Mouse (Mus musculus): ENCODE data around the gene Lysmd3.
"Not testable (repeated sequence)": the region's sequence is repeated elsewhere in the genome, so short reads cannot be mapped to it uniquely, and the experiment has no call there.

Gene Lysmd3

DNA sequence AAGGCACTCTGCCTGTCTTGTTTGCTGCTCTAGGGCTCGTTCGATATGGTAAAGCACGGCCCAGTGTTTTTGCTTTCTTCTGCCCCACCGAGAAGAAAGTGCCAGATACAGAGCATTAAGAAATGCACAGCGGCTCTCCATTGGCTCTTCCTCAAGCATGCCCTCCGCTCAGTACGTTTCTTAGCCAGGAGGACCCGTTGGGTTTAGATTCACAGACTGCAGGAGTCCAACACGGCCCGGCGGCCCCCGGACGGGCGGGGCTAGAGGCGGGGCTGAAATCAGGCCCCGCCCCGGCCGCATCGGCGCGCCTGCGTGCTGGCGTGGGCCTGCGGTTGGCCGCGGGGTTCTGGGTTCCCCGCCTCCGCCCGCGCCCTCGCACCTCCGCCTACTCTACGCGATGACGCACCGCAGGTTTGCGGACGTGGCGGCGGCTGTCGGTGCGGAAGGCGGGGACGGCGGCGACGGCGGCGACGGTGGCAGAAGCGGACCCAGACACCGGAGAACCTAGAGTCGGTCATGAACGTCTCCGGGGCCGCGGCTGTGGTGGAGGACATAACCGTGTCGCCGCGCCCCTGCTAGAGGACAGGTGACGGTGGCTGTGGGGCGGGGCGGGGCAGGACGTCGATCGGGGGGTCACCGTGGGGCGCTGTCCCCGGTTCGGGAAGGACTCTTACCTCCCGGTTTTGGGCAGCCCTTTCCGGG, at the start of gene Lysmd3:
Lysmd3 (plus strand) TSS at position 313 of the 702 bp plus-strand sequence.
- peak; percentile 92 for DNase-seq

DNA sequence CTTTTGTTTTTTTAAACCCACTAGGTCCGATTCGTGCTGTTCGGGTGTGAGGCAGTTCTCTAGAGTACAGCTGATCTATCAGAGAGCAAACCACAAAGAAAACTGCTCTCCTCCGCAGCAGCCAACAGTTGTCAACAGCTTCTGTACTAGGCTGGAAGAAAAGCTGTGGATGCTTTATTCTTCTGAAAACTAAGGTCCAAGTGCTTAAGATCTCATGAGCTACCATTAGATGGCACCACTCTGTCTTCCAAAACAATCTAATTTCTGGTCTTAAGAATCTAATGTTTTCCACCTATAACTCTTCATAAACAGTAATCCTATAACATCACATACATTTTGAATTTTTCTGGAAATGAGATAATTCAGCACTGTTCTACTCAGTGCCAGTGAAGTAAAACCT, 47.1 kb upstream of the Lysmd3 start:
- DNase-seq = no peak

DNA sequence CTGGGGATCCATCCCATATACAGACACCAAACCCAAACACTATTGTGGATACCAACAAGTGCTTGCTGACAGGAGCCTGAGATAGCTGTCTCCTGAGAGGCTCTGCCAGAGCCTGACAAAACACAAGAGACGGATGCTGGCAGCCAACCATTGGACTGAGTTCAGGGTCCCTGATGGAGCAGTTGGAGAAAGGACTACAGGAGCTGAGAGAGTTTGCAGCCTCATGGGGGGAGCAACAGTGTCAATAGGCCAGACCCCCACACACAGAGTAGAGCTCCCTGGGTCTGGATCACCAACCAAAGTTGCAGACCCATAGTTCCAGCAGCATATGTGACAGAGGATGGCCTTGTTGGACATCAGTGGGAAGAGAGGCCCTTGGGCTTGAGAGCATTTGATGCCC, 29.6 kb upstream of the Lysmd3 start:
- DNase-seq = not testable (repeated sequence)

DNA sequence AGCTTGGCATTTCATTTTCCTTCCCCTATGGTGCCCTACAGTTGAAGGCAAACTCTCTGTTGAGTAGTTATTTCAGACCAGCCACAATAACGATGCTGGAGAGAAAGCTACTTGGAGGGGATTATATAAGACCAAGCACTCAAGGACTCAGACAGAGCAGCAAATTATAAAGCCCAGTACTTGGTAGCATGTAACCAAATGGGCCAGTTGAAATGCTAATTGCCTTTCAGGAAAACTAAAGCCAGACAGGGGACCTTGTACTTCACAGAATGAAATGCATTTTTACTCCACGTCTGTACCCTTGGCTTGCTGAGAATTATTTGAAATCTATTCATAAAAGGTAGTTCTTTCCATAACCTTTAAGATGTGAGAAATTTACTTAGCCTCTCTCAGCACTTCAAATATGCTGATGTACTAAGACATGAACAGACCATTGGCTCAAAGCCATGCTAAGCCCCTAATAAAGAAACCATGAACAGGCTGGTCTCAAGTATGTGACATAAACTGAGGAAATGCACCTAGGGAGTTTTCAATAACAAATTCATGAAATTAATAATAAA, 28.8 kb upstream of the Lysmd3 start:
- DNase-seq = no peak

DNA sequence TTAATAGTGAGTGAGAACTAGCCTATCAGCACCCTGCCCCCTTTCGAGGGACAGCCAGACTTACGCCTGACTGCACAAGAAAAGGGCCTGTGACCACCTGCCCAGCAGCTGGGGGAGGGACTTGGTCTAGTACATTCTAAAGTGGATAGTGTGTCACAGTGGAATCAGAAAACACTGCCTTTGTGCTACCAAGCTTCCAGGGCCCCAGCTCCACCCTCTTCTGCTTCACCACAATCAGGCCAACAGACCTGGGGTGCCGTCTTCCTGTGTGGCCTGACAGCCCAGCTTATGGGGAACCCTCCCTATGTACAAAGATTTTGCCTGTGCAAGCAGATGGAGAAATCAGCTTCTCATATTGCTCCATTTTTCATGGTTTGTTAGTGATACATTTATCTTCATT, 28.1 kb upstream of the Lysmd3 start:
- no peak for DNase-seq

DNA sequence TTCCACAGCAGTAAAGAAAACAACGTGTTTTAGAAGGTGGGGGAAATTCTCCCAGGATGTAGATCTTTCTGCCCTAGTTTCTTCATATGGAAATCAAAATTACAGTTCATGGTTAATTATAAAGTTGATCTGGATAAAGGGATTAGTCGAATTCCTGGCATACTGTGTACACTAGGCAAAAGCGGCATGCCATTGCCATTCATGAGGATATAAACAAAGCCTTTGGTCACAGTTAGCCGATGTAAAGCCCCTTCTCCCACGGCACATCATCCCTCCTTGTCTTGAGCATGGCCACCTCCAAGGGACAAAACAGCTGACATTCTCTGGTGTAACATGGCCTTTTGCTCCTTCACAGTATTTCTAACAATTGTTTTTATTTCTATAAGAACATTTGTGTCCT, 26.9 kb upstream of the Lysmd3 start:
- no peak for DNase-seq

DNA sequence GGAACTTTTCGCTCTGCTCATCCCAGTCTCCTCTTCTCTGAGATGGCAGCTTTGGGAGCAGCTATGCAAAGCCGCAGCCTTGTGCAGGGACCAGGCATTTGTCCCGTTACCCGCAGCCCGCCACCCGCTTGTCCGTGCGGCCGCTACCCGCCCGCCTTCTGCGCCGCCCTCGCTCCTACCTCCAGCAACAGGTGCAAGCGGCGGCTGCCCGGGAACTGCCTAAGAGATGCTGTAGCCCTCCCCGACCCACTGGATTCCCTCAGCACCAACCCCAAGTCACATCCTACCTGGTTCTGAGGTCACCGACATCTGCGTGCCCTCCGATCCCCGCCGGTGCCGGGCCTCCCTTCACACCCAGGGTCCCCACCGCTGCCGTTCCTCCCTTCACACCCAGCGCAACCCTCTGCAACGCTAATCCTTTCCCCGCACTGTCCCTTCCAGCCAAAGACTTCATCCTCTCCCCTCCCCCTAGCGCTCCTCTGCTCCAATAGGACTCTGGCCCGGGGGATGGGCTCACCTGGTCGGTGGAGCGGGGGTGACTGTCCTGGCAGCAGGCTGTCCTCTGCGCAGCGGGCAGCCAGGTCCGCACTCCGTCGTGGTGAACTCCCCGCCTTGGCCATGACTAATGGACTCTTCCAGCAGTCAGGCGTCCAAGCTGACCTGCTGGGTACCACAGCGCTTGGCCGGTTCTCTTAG, 24.6 kb upstream of the Lysmd3 start, which contains the start of gene Adgrv1:
Adgrv1 (minus strand) TSS at position 435 of the 696 bp plus-strand sequence.
- peak; percentile 60 for DNase-seq

DNA sequence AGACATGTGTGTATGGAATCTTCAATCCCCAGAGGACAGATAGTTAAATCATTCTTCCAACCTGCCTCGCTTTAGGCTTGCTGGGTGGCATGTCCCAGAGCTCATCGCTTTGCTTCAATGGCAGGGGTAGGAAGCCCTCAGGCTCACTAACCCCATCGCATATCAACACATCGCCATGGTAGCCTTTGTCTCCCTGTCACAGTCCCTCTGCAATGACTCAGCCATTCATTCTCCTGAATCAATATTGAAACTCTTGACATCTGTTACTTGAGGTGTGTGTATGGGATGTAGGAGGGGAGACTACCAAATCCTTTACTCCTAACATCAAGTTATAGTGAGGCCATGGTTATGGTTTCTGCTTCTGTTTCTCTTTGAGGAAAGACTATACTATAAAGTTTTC, 17.8 kb upstream of the Lysmd3 start:
- no peak for DNase-seq

DNA sequence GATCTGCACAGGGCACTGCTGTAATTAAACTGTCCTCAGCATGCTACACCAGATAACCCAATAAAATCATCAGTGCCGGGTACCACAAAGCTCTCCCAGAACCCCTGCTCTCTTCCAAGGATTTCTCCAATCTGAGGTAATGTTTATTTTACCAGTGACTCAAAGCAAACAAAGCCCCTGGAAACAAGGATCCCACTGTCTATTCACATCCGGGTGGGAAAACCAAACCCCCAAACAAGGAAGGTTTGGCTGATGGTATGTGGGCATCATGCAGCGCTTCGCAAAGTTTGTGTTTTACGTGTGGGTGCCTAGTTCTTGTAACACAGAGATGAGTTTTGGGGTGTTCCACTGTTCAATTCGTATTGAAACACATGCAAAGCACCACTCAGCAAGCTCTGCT, 16.6 kb upstream of the Lysmd3 start:
- no peak for DNase-seq

DNA sequence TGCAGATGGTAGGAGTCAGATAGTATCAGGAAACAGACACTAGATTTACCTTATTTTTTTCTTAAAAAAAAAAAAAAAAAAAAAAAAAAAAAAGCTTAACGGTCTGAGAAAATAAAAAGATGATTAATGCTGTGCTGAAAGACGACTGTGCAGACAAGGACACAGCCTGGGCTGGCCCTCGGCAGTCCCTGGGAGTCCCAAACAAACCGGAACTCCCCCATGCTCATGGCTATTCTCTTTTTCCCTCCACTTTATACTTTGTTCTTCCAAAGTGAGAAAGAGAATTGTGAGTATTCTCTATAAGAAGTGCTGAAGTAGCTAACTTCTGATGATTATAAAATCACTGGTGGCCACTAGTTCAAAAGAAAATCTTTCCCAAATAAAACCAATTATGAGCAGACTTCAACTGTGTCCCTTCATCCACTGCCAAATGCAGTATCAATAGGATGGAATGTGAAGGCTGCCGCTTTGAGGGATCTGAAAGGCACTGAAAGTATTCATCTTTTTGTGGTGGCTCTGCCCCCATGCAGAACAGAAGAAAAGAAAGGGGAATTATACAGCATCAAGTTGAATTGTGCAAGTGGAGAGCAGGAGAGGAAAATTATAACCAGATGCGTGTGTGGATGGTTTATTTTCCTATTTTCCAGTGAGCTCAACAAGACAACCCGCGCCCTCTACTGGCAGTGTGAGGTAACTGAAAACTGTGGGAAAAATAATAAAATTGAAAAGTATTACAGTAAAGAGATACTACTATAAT, 16.0 kb upstream of the Lysmd3 start:
- peak; percentile 54 for DNase-seq

DNA sequence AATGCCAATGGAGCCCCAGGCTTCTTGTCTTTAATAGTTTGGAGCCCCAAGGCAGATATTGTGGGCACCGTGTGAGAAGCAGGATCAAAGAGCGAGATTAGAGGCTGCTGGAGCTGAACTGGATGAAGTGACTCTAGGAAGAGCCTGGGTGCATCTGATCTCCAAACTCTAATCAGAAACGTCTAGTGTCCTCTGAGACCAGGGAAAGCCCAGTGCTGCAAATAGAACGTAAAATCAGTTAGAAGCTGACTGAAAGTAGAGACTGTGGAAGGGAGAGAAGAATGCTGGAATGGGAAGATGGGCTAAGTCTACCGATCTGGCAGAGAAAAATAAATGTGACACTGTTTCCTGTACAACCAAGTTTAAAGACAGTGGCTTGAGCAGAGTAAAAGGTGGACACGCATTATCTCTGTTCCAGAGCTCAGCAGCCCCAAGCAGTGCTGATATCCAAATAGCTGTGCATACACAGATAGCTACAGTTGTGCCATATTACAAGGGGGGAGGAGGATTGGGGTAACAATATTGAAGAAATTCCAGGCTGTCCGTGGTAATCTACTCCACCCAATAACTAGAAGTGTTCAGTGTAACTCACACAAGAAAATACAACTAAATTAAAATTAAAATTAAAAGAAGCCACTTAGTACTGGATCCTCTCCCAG, 14.8 kb upstream of the Lysmd3 start:
- no peak for DNase-seq

DNA sequence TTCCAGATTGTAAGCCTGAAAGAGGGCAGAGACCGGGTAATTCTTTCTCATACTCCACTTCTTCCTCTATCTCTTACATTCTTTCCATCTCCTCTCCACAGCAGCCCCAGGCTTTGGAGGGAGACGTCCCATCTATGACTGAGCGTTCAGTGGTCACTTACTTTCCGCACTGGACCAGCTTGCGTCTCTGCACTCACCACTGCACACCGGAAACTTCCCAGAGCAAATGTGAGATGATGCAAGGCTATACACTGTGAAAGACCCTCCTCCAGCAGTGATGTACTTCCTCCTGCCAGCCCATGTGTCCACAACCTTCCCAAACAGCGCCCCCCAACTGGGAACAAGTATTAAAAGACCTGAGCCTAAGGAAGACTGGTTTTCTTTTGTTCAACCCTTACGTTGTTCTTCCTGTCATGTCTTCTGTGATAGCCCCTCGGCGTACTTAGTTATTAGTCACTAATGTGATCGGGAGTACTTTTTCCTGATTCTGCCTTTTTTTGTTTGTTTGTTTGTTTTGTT, 13.4 kb upstream of the Lysmd3 start:
- no peak for DNase-seq

DNA sequence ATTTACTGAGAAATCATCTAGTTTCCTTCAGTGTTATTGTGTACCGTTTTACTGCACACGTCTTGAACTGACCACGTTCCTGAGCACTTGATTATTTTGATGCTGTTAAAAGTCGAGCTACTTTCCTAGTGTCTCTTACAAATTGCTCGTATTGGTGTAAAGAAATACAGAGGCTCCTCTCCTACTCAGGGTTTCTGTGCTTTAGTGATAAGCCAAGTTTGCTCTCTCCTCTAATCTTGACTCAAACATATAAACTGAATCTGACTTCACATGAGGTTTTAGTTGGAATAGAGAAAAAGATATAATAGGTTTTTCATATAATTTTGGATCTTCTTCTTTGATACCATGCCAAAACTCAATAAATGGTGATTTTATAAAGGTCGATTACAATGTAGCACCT, 11.1 kb upstream of the Lysmd3 start:
- DNase-seq = no peak

DNA sequence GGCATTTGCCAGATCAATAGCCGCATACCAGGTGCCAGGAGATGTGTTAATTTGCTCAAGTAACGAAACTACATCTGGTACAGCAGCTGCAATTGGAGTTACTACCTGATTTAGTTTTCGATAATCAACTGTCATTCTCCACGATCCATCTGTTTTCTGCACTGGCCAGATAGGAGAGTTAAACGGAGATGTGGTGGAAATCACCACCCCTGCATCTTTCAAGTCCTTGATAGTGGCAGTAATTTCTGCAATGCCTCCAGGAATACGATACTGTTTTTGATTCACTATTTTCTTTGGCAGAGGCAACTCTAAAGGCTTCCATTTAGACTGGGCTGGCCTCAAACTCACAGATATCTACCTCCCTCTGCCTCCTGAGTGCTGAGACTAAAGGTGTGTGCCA, 7.1 kb upstream of the Lysmd3 start:
- DNase-seq = not testable (repeated sequence)

DNA sequence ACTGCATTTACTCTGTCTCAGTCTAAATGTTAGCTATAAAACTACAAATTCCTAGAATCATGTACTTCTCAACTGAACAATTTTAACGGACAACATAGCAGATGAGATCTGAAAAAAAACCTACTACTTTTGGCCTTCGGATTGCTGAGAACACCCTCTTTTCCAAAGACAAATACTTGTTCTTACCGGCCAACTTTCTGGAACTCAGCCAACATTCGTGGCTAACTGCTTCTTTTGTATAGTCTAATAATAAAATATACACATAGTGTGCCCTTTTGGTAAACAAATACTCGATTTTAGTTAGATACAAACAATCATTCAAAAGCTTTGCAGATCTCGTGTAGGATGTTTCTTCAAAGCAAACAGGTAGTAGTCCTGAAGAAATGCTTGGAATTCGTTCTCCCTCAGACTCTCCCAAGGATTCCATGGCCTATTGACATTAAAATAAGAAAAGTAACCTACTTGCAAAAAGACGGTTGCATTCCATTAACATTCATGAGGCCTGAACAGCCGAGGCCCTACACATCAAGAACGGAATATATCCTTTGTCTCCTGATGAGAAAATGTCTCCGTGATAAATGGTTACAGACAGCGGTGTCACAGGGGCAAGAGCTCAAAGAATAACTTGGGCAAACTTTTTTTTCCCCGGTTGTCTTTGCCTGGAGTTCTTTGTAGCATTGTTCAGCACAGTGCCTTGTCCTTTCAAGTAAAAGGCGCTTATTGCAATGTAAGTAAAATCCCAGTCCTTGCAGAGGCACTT, 1.2 kb upstream of the Lysmd3 start:
- no peak for DNase-seq

DNA sequence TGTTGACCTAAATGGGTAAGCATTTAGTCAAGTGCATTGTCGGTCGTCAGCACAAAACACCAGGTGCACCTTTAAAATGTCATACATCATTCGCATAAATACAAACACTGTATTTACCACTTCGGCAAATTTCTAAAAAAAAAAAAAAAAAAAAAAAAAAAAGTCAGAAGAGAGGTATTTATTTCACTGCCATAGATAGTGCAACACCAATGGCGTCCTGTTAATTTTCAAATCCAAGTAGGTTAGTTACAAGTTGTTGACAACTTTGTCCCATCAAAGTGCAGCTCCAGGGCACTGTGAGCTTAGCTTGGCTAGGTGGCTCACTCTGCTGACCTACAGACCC, 484 bp upstream of the Lysmd3 start:
- no peak for DNase-seq

DNA sequence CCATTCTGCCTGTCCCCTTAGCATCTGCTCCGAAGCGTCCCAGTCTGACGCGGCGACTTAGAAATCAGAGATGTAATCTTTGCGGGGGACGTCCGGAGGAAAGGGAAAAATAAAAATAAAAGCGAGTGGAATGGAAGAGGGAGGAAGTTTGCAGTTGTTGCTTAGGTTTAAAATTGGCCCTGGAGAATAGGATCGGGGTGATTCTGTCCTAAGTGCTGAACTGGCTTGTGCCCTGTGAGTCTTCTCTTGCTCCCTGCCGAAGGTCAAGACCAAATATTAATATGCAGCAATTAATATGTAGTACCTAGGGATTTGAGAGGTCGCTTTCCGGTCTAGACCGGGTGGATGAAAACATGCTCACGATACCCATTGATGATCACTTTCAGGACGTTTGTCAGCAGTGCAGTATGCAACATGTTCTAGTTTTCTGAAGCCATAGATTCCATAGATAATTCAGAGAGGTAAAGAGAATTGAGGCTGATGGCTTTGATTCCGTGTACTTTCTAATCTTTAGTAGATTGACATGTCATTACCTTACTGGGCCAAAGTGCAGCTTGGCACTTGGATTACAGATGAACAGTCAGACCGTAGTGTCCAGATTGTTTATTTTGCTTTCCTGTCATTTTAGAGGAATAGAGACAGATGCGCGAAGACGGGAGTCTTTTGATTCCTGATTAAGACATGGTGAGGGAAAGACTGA, 740 bp downstream of the Lysmd3 start:
- DNase-seq = no peak

DNA sequence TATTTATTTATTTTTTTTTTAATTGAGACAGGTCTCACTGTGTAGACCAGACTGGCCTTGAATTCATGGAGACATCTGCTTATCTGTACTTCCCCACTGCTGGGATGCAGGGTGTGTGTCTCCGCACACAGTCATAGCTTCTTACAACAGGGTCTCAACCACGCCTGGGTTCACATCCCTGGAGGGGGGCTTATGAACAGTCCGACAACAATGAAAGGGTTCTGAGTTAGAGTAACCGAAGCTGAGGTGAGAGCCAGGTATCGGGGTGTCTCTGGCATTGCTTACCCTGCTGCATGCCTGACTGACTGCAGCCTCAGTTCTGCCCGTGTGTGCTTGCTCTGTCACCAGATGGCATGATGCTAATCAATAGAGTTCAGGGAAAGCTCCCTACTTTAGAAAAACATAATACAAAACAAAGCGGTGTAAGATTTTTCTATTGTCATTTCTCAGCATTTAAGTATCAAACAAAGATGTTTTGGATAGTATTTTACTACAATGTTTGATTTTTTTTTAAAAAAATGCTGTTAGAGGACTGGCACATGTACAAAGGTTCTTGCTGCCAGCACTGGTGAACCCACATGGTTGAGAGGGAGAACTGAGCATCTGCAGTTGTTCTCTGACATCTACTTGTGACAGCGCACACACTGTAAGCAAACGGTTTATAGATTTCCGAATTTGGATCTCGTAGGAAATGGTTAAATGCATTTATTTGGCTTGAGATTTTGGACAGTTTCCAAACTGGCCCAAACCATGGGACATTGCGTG, 6.3 kb downstream of the Lysmd3 start:
- DNase-seq = peak; percentile 37

DNA sequence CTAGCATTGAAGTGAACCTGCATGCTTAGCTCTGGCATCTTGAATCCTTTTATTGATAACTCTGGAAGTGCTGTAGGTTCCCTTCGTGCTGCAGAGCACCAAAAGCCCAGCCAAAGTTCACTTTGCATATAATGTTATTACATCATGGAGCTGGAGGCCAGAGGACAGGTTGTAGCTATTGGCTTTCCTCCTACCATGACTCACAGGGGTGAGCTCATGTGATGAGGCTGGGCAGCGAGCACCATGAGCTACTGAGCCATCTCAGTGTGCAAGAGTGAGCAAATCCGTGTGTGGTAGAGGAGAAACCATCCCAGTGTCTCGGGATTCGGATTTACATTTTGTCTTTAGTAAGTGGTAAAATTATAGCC, 6.9 kb downstream of the Lysmd3 start:
- DNase-seq = peak; percentile 48

DNA sequence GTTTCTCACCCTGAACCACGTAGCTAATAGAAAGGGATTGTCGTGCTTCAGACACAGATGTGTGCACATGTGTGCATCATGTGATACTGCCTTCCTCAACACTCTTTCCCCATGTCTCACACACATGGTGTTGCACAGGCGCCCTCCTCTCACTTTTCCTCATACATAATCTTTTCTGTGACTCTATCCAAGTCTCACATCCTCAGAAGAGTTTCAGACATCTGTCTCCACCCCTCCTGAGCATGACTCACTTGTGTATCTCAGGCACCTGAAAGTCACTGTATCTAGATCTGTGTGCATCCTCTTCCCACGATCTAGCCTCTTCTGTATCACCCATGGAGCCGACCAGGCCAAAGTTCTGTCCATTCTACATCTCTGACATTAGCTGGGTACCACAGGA, 10.2 kb downstream of the Lysmd3 start:
- no peak for DNase-seq

DNA sequence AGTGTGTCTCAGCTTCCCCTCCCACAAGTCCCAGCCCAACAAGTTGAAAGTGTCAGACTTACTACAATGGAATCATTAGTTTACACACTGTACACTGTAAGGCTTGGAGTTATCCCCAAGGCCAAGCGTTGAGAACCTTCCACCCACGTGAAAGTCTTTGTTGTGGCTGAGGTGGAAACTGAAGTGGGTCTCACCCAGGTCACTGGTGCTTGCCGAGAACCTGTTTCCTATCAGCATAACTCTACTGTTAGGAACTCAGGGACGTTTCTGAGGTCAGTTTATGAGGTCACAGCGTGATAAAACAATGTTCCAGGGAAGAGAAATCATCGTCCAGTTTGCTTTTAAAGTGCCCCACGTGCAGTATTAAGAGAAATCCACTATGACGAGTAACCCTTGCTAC, 17.9 kb downstream of the Lysmd3 start:
- DNase-seq = no peak

All from cerebellum, adult 8-10 months (tissue).